Mouse (Mus musculus) limb, embryonic 11.5 days (tissue): ENCODE data around the gene Abcf2. TPM values are rescaled to one million over a fixed set of nuclear protein-coding genes. Genes with fewer than 3 reads are reported as not detected.
"Not testable (repeated sequence)": the region's sequence is repeated elsewhere in the genome, so short reads cannot be mapped to it uniquely, and the experiment has no call there.

ENCODE experiments used
- ATAC-seq: fragments of 200-750 bp; cut with Nextera tagmentation; 2 replicates; pipeline ENCODE4 v1.8.0; 2017; ENCODE audit warnings: low read depth; ENCODE audit not compliant: insufficient number of reproducible peaks, low FRiP score, low TSS enrichment
- DNase-seq: peaks from one replicate; pipeline ENCODE4 v3.0.0-alpha.2; 2015; ENCODE audit warnings: low spot score
- H3K27ac ChIP-seq: fragments of 300-500 bp; sonication (generic); replicated peaks from 2 replicates; pipeline ENCODE4 v1.5.1; 2014; ENCODE audit warnings: low read depth, mild to moderate bottlenecking, low read length
- H3K27me3 ChIP-seq: fragments of 300-500 bp; sonication (generic); 2 replicates; pipeline ENCODE4 v1.6.1; 2014; ENCODE audit warnings: mild to moderate bottlenecking, low read length, mixed read lengths; ENCODE audit not compliant: control insufficient read depth, insufficient read depth
- H3K36me3 ChIP-seq: fragments of 300-500 bp; sonication (generic); 2 replicates; pipeline ENCODE4 v1.6.1; 2014; ENCODE audit warnings: mild to moderate bottlenecking, low read length, moderate library complexity, mixed read lengths; ENCODE audit not compliant: control insufficient read depth, insufficient read depth
- H3K4me1 ChIP-seq: fragments of 300-500 bp; sonication (generic); 2 replicates; pipeline ENCODE4 v1.6.1; 2014; ENCODE audit warnings: low read length, mixed read lengths; ENCODE audit not compliant: control insufficient read depth, insufficient read depth
- H3K4me2 ChIP-seq: fragments of 300-500 bp; sonication (generic); 2 replicates; pipeline ENCODE4 v1.6.1; 2014; ENCODE audit warnings: low read depth, mild to moderate bottlenecking, moderate library complexity; ENCODE audit not compliant: severe bottlenecking
- H3K4me3 ChIP-seq: fragments of 300-500 bp; sonication (generic); 2 replicates; pipeline ENCODE4 v1.5.1; 2014; ENCODE audit warnings: low read depth, low read length
- H3K9ac ChIP-seq: fragments of 300-500 bp; sonication (generic); 2 replicates; pipeline ENCODE4 v1.6.1; 2014; ENCODE audit warnings: mild to moderate bottlenecking, low read length
- H3K9me3 ChIP-seq: fragments of 300-500 bp; sonication (generic); 2 replicates; pipeline ENCODE4 v1.6.1; 2016; ENCODE audit warnings: low read length; ENCODE audit not compliant: control insufficient read depth
- WGBS: fragments of 180-500 bp; shearing (Covaris S2); extraction: QIAGEN DNeasy Blood & Tissue Kit; methylation state at CpG from one replicate; pipeline ENCODE4 v1.1.7; 2014; 5-methylcytosine and 5-hydroxymethylcytosine counted together
- polyA plus RNA-seq: library from polyadenylated mRNA; unstranded; fragments of >200 nt; fragmentation: Nextera tagmentation; extraction: Ambion mirVana; gene quantifications from 2 replicates; pipeline ENCODE4 v1.2.1, GENCODE M21; 2014

Gene Abcf2
- polyA plus RNA-seq, 1 experiment from 2014 or later = 149 TPM

DNA sequence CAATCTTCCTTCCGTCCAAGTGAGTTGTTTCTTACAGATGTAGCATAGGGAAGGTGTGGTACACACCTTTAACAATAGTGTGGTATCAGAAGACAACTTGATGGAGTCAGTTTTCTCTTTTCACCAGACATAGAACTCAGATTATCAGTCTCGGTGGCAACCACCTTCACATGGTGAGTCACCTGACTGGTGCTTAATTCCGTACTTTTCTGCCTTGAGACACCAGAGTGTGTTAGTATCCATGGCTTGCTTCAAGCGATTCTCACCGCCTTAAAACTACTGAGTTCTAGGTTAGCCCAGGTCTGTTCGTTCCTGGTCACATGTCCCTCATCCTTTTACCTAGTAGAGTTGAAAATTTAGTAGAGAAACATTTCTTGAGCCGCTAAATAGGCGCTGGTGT is 8.8 kb upstream of the Abcf2 start:
- H3K27ac ChIP-seq = no peak overlapping the region
- ATAC-seq = peak; percentile 26; the same call in 1 of the 2 replicates

DNA sequence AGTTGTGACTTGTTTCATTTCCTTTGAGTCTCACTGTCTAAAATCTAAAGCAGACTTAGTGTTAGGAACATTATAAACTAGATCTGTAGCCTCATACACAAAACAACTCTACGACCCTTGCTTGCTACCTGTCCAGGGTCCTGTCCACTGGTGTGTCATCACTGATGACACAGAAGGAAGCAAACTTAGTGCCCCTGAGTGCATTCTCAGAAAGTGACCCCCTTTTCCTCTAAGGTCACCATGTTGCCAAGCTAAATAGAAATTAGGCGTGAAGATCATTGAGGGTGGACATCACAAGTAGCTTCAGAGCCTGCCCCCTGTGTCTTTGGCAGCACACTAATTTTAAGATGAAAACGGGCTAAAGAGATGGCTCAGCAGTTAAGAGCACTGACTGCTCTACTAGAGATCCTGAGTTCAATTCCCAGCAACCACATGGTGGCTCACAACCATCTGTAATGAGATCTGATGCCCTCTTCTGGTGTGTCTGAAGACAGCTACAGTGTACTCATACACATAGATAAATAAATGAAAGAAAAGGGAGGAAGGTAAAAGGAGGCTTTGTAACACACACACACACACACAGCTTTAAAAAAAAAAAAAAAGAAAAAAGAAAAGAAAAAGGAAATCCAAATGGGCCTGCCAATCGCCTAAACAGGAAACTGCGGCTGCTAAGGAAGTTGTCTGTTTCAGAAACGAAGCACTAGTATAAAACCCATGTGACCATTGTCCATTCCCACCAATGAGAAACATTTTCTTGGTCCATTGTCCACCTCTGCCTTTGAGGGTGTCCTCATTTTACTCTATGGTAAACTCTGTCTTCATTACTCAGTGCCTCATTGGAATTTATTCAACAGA is 1.1 kb upstream of the Abcf2 start:
- no peak overlapping the region for H3K9ac ChIP-seq
- 76% methylated on average over 6 of the region's 6 CpGs for WGBS
- H3K4me1 ChIP-seq = peaks cover 6% of the 10 kb centered on the region; the same call in 1 of the 2 replicates

More for the DNA sequence above, 8.8 kb upstream of the Abcf2 start:
- 14% methylated on average over 8 of the region's 8 CpGs for WGBS
- Histone ChIP-seq H3K4me2 (peak overlapping the region; percentile 85), H3K4me1 (peaks cover 12% of the 10 kb centered on the region), H3K36me3 (peaks cover 2% of the 10 kb centered on the region; the same call in 1 of the 2 replicates), H3K9ac (peak overlapping the region; percentile 76), H3K9me3 (no peaks in the 10 kb centered on the region), H3K4me3 (peak overlapping the region; percentile 92), H3K27me3 (no peaks in the 10 kb centered on the region)
- peak; percentile 28 for DNase-seq

DNA sequence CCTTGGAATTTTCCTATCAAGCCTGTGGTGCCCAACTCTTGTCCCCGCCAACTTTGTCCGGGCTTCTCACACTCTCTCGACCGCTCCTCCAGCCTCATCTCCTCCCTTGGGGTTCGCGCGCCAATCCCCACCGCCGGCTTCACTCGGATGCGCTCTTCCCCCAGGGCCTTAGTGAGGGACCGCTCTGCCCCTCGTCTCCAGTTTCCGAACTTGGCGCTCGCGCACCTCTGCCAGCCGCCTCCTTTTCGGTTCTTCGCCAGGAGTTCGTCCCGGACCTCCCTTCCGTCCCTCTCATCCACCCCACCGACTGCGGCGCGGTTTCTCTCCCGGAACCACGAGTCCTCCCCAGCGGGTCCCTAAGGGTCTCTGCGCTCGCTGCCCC is 475 bp downstream of the Abcf2 start:
- peak overlapping the region; percentile 87 for H3K4me3 ChIP-seq
- no peaks in the 10 kb centered on the region for H3K27me3 ChIP-seq
- no peaks in the 10 kb centered on the region for H3K9me3 ChIP-seq
- H3K9ac ChIP-seq = peak overlapping the region; percentile 74
- DNase-seq (no peak), ATAC-seq (no peak)
- H3K36me3 ChIP-seq = peaks cover 24% of the 10 kb centered on the region
- H3K4me2 ChIP-seq = peak overlapping the region; percentile 68
- H3K27ac ChIP-seq = peak overlapping the region; percentile 55; the same call in 1 of the 2 replicates
- H3K4me1 ChIP-seq = peaks cover 6% of the 10 kb centered on the region; the same call in 1 of the 2 replicates
- WGBS = under 1% methylated on average over 32 of the region's 32 CpGs

More for the DNA sequence above, 1.1 kb upstream of the Abcf2 start:
- Histone ChIP-seq H3K4me3 (peak overlapping the region; percentile 87), H3K4me2 (peak overlapping the region; percentile 39), H3K27me3 (no peaks in the 10 kb centered on the region), H3K9me3 (no peaks in the 10 kb centered on the region), H3K27ac (no peak overlapping the region), H3K36me3 (peaks cover 13% of the 10 kb centered on the region)
- ATAC-seq (no peak), DNase-seq (no peak)

DNA sequence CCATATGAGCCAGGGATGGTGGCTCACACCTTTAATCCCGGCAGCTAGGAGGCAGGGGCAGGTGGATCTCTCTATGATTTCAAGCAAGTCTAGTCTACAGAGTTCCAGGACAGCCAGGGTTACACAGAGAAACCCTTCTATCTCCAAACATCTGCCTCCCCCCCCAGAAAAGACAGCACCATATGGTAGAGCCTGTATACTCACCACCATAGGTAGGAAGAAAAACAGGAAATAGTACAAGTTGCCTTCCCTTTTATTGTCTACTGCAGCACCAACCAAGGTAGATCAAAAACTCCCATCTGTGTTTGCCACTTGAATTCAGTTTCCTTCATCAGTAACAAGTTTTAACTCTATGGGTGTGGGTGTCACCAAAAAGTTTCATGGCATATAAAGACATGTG is 1.3 kb downstream of the Abcf2 start:
- WGBS = 93% methylated on average over 1 of the region's 1 CpGs
- no peaks in the 10 kb centered on the region for H3K9me3 ChIP-seq
- no peak overlapping the region for H3K9ac ChIP-seq

DNA sequence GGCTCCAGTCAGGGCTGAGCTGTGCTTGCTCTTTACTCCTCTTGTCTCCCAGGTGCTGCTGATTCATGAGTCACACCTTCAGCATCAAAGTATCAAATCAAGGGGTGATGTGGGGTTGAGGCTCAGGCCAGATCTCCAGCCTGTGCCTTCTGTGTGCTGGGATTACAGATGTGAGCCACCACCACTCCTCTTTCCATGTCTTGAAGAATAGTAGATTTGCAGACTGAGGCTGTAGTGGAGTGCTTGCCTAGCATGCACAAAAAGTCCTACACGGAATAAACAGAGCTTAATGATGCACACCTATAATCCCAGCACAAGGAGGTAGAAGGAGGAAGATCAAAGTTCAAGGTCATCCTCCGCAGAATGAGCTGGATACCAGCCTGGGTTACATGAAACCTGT is 20.6 kb downstream of the Abcf2 start, which contains the start of gene 4931409K22Rik:
Gene 4931409K22Rik, minus strand, starts transcription at position 101 of the 400 bp plus-strand sequence.
- H3K9me3 ChIP-seq = no peaks in the 10 kb centered on the region
- no peak within 1 kb of the TSS for H3K4me3 ChIP-seq
- DNase-seq (no peak), ATAC-seq (no peak)
- H3K9ac ChIP-seq = no peak within 1 kb of the TSS
- no peak within 1 kb of the TSS for H3K27ac ChIP-seq
- peaks cover 7% of the 10 kb centered on the region; the same call in 1 of the 2 replicates for H3K4me1 ChIP-seq
- WGBS = 80% methylated on average over 2 of the region's 2 CpGs
- no peak within 1 kb of the TSS for H3K4me2 ChIP-seq
- H3K27me3 ChIP-seq = no peaks in the 10 kb centered on the region
- H3K36me3 ChIP-seq = no peaks in the 10 kb centered on the region

More for the DNA sequence above, 1.3 kb downstream of the Abcf2 start:
- peak overlapping the region; percentile 68 for H3K4me2 ChIP-seq
- no peaks in the 10 kb centered on the region for H3K27me3 ChIP-seq
- no peak overlapping the region; the same call in 1 of the 2 replicates for H3K4me3 ChIP-seq
- H3K4me1 ChIP-seq = peaks cover 6% of the 10 kb centered on the region; the same call in 1 of the 2 replicates
- ATAC-seq = no peak
- H3K36me3 ChIP-seq = peaks cover 27% of the 10 kb centered on the region
- no peak overlapping the region for H3K27ac ChIP-seq
- DNase-seq = no peak

DNA sequence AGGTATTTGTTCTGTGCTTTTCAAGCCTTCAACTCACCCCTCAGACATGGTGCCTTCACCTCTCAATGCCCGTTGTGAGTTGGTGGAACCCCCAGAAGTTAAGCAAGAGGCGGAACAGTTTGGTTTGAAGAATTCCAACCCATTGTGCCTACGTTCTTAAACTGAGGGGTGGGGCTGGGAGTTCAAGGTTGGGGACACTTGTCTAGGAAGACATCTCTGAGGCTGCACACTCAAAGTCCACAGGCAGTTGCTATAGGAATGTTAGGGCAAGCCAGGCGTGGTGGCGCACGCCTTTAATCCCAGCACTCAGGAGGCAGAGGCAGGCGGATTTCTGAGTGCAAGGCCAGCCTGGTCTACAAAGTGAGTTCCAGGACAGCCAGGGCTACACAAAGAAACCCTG is 21.9 kb downstream of the Abcf2 start:
- not testable (repeated sequence) for DNase-seq, H3K4me3 ChIP-seq, H3K4me2 ChIP-seq, ATAC-seq, H3K4me1 ChIP-seq, H3K36me3 ChIP-seq, H3K27ac ChIP-seq, H3K9me3 ChIP-seq, H3K9ac ChIP-seq, H3K27me3 ChIP-seq
- WGBS = 95% methylated on average over 7 of the region's 7 CpGs

DNA sequence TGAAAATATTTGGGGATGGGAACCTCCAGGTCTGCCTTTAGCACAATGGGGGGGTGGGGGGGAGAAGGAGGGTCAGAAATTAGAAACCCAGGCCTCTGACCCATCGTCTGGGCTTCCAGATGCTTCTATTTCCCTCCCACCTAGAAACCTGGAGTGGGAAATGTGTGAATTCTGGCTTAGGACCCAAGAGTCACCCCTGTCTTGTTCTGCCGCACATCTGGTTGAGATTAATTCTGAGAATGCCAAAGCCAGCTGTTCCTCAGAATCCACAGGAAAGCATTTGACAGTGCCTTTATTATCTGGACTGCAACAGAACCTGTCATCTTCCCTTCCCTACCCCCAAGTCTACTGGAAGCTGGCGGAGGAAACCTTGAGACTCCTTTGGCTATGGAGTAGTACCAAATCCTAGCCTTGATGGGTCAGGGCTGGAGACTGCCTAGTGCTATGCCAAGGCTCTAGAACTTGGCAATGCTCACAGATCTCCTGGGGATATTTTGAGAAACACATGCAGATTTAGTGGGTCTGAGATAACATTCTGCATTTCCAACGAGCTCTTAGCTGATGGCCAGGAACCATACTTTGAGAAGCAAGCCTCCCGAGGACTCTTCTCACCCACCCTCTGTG is 23.5 kb downstream of the Abcf2 start:
- no peak overlapping the region for H3K4me3 ChIP-seq
- peaks cover 10% of the 10 kb centered on the region for H3K4me1 ChIP-seq
- no peaks in the 10 kb centered on the region for H3K9me3 ChIP-seq
- no peak overlapping the region for H3K27ac ChIP-seq
- no peak overlapping the region for H3K9ac ChIP-seq
- H3K4me2 ChIP-seq = no peak overlapping the region
- ATAC-seq (0 out of 2 replicates have a peak, but pooled peaks have one; percentile 11), DNase-seq (peak; percentile 36)
- peaks cover 3% of the 10 kb centered on the region for H3K27me3 ChIP-seq
- WGBS = 51% methylated on average over 5 of the region's 5 CpGs
- no peaks in the 10 kb centered on the region for H3K36me3 ChIP-seq

DNA sequence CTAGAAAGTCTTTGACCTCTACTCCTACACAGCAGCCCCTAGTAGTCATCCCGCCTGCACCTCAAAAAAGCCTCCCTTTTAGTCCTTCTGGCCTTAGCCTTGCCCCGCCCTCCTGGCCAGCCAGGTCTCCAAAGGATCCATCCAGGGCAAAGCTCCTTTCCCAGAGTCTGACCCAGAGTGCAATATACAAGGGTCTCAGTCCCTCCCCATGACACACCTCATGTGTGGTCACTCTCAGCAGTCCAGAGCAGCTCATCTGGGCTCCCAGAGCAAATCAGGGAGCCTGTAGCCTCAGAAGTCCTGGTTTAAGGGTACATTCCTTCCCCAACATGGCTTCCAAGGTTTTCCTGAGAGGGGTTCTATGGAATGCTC is 26.0 kb downstream of the Abcf2 start:
- DNase-seq = no peak
- no peak overlapping the region for H3K27ac ChIP-seq
- 0 out of 2 replicates have a peak overlapping the region, but pooled peaks have one; percentile 8 for H3K9ac ChIP-seq

More for the DNA sequence above, 26.0 kb downstream of the Abcf2 start:
- no peaks in the 10 kb centered on the region for H3K9me3 ChIP-seq
- H3K4me3 ChIP-seq = no peak overlapping the region
- ATAC-seq = no peak
- peaks cover 3% of the 10 kb centered on the region for H3K27me3 ChIP-seq
- WGBS = 56% methylated on average over 2 of the region's 2 CpGs
- peak overlapping the region; percentile 25; the same call in 1 of the 2 replicates for H3K4me2 ChIP-seq
- peaks cover 10% of the 10 kb centered on the region for H3K4me1 ChIP-seq
- no peaks in the 10 kb centered on the region for H3K36me3 ChIP-seq
